Mouse (Mus musculus) MN1 (cell line): ENCODE measurements around the gene Insl5.

Experiments
- DNase-seq: peaks from one replicate; pipeline ENCODE4 v3.0.0-alpha.2; 2016; ENCODE audit warnings: low spot score

The Insl5 gene

DNA sequence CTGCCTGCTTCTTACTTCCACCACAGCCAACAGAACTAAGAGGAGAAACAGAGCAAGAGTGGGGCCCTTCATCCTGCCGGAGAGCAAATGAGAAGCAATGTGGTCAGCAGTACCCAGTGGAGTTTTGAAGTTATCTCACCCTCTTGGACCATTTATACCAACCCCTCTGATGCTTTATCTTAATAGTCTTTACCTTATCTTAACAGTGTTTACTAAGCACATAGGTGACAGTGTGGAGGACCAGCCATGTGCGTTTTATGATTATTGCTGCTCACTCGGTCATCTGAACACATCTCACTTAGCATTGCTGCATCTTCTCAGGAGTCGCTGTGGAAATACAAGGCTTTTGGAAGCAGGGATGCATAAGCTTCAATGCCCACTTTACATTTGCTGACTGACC lies at the start of gene Insl5:
Insl5 (minus strand) TSS at position 222 of the 400 bp plus-strand sequence.
- DNase-seq = no peak

DNA sequence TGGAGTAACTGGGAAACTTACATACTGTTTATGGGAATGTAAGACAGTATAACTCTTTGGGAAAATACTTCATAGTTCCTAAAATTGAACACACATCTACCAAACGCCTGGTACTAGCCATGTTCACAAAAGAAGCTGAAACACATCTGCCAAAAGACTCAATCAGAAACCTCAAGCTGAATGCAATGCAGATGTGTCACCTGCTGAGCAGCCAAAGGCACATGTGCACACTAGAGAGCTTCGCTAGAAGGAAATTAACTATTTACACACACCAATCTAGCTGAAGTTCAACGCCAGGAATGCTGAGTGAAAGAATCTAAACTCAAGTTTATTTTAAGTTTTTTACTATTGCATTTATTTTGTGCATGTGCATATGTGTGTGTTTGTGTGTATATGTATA lies 44.0 kb upstream of the Insl5 start:
- no peak for DNase-seq

DNA sequence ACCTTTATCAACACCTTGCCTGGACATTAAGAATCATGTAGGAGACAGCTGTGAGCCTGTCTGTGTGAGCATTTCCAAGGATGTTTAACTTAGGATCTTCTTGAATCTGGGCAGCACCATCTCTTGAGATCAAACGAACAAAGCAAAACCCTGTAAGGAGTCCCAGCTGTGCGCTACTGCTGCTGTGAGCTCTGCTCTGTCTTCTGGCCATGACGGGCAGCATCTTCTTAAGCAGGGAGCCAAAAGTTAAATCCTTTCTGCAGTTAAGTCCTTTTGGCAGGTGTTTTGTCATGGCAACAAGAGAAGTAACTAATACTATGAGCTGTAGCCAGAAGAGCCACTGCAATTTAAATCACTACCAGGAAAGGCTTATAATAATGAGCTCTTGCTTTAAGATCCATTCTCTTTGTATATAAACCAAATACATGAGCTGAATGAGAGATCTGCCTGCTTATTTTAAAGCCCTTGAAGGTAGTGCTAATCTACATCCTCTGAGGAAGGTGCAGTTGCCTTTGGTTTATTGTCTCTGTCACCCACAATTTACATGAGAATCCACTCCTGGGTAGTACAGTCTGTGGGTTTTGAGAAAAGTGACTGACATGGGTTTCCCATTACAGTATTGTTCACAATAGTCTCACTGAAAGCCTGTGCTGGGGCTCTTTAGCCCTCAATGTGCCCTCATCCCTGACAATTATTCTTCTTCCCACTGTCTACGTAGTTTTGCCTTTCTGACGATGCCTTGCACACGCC lies 41.4 kb upstream of the Insl5 start:
- DNase-seq = no peak

DNA sequence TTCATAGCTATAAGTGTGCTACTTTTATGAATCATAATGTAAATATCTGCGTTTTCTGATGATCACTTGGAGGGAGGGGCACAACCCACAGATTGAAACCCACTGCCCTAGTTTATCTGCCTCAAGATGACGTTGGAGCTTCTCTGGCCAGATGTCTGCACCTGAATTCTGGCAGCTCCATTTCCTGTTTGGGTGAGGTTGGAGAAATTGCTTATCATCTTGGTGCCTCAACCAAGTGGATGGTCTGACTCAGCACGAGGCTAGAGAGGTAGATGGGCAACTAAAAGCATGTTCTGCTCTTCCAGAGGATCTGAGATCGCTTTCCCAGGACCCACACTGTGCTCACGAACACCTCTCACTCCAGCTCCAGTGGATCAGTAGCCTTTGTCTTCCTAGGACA lies 38.3 kb upstream of the Insl5 start:
- DNase-seq = no peak

DNA sequence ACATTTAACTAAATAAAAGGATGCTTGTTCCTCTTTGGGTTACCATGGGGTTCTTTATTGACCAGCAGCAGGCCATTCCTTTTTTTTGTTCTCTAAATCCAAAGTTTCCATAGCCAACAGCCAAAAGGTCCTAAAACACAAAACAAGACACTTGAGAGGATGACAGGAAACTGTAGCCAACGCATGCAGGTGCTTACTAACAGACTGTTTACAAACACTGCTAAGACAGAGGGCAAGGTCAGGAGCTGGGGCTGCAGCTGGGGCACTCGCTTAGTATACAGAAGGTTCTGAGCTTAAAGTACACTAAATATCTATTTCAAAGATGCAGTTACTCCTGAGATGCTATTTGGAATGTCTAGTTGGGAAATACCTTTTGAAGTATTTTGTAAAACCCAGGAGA lies 37.8 kb upstream of the Insl5 start:
- no peak for DNase-seq

DNA sequence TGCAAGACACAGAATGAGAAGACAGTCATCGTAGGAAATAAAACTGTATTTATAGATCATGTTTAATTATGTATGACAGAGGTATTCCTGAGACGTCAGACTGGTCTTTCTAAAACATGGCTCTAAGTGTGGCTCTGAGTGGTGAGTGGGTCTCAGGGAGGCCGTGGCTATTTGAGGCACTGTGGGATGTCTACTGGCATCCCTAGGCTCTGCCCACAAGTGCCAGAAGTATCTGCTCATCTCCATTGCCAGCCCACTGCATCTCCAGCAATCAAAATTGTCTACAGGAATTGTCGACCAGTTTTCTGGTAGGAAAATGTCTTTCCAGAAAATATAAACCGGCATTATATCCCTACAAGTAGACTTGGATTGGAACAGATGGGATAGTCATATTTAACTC lies 30.3 kb upstream of the Insl5 start:
- DNase-seq = no peak

DNA sequence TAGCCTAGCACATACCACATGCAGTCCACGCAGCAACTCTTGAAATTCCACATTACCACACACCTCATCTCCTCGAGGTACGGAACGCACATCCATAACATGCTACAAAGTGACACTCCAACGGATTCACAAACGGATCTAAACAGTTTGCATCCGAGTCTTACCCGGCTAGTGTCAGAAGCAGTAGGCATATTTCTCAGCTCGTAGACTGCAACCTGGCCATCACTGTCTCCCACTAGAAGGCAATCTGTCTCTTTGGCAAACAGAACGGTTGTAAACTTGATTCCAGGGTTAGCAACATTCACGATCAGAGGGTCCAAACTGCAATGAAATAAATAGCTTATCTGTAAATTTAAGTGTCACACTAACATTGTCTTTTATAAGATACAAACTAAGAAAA lies 21.4 kb upstream of the Insl5 start:
- DNase-seq = no peak

DNA sequence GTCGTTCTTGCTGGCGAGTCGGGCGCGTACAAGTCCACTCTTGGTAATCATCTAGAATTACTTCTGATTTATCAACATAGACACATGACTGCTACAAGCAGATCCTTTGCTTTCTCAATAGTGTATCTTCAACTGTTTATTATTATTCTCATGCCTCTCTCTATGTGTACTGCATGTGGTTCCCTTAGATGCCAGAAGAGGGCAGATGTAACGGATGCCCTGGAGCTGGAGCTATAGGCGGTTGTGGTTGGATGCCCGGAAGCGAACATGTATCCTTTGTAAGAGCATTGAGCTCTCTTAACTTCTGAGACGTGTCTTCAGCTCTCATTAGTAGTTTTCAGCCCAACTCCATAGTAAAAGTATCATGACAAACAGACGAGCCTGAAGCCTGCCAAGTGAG lies 16.4 kb upstream of the Insl5 start:
- no peak for DNase-seq

DNA sequence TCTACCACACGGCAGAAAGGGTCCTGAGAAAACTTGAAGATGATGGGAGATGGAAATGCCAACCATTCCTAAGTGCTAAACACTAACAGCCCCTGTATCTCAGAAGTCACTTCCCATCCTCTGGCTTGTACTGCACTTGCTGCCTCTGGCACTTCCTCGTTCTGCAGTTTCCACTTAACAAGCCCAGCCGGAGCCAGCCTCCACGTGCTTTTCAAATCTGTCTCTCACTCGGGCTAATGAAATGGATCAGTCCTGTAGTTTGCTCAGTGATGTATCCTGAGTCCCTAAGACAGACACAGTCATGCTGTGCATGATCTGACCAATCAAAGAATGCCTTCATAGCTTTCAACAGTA lies 13.2 kb upstream of the Insl5 start:
- DNase-seq = no peak

DNA sequence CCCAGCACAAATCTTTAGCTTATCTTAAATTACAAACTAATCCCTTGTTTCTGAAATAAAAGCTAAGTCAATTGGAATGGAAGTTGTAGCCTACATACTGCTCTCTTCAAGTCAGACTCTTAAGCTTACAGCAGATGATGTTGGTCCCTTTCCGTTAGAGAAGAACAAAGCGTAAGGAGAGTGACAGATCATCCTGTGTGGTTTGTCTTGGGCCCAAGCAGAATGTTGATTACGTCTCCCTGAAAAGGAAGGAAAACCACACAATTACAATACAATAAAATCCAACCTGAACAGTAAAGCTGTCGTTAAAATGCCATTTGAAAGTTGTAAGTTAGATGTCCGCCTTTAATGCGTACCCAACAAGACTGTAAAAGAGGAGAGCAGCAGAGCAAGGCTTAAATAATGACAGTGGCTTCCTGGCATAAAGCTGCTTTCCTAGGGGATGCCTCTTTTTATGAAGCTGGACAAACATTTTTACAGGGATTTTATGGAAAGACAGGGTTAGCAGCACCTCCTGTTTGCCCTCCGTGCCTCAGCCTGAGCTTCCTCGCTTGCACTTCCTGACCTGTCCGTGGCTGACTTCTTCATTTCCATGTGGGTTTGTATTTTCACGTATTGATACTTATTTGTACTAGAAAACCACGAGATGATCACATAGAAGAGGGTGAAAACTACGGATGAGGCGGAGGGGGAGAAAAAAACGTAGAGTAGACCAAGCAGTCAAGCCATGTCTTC lies 12.6 kb upstream of the Insl5 start:
- DNase-seq = no peak

DNA sequence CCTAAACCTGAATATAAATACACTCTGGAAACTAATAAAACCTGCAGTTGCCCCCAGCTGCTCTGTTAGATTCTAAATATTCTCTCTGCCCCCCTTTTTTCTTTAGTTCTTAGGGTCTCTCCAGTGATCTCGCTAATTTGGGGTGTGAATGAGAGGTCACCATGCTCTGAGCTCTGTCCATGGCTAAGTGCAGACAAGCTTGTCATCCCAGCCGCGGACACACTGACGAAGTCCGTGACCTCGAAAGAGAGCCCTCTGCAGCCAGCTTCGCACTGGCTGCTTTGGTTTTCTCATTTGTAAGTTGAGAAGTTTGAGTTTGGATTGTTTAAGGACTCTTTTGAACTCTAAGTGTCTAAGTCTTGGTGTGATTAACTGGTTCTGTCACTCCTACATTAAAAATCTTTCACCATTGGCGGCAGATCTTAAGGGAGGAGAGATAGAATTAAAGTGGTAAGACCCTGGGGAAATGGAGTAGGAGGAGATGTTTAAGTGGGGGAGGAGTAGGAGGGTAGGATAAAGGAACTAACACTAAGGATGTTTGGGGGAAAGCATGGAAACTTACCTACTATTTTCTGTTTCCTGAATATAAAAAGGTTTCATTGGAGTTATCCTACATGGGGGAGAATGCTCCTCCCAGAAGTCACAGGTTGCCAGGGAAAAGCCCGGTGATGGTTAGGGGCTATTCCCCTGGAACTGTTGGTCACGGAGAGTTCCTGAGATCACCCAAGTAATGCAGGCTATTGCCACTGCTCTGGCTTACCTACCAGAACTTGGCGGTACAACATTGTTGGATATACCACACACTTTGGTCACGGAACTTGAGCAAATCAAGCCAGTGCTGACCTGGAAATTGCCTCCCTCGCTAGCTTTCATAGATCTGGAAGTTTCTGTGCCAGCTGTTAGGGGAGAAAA lies 1.8 kb upstream of the Insl5 start:
- DNase-seq = no peak

DNA sequence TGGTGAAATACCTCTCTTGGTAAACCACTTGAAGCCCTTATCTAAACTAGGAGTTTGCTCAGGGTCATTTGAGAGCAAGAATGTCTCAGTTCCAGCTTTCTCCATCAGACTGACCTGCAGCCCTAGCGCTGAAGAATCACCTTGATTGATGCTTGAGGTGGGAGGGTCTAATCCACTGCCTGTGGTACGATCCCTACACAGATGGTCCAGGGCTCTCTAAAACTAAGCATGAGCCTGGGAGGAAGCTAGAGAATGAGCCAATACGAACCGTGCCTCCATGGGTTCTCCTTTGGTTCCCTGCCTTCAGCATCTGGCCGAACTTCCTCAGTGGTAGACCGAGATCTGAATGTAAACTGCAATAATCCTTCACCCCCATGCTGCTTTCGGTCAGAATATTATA lies 1.1 kb upstream of the Insl5 start:
- DNase-seq = no peak

DNA sequence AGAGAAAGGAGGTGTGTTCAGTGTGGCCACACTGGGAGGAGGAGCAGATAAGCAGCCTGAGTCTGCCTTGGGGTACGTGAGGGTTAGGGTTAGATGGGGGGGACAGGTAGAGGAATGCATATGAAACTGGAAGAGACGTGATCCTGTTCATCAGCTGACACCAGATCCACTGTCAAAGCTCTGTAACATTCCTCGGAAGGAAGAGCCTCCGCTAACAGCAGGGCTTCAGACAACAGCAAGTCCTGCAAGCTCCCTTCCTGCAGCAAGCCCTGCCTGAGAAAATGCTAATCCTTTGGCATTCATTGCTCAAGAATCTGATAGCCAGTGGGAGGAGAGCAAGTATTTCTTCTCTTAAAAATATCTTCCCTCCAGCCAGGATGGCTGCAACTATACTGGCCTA lies 13.2 kb downstream of the Insl5 start:
- no peak for DNase-seq

DNA sequence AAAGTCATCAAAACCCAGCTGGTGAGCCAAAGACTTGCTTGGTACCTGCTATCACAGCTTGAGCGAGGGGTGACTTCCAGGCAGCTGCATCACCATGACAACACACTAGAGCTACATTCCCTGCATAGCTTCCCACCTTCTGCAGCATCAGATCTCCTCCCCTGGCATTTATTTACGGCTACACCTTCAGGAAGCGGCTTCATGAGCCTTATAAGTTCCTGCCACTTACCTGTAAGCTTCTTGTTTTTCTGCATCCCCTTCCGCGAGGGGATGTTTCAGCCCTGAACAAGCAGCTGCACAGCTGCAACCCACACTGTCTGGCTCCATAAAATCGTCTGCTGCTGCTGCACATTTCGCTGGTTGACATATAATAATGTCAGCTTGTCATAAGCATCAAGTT lies 14.8 kb downstream of the Insl5 start:
- no peak for DNase-seq

DNA sequence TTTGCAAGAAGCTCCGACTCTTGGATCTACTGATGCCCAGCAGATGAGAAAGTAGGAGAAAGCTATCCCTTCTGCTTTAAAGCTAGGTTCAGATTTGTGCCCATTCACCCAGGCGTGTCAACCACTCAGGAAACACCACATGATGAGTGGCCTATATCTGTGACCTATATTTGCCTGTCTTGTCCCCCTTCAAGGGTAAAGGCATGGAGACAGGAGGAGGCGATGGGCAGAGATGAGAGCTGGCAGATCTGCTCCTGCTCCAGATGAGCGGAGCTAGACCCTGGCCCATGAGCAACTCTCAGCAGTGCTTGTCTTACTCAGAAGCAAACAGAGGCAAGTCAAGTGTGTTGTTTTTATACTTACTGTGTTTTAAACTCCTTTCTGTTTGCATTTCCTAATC lies 15.9 kb downstream of the Insl5 start:
- DNase-seq = no peak

DNA sequence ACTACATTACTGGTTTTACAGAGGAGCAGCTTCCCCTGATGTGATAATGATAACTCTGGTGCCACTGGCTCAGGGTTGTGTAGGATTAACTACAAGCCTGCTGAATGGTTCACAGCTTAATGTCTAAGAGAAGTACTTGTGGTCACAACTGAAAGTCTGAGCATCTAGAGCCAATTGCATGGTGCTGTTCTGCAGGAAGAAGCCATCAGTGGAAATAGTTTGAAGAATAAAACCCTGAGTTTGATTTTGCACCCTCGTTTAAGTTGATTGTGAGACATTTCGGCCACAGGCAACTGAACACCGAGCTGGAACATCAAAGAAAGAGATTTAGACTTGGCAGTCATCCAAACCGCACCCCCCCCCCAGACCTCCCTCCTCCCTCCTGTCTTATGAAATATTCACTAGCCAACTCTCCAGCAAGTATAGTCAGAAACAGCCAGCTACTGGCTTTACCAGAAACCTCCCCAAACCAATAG lies 19.7 kb downstream of the Insl5 start:
- DNase-seq = peak; percentile 30

DNA sequence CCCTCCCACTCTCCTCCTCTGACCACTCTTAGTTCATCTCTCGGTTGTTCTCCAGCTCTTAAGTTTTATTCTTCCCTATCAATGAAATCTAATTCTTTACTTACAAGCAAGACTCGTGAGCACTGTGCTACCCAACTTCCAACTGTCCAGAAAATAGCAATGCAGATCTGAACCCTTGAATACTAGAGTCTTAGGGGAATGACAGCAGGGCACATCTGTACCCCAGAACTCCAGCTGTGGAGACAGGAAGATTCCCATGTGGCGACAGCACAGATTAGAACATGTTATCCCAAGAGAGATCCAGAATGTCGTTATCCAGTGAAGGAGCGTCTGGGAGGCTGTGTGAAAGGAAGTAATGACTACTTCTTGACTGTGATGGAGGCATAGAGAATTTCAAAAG lies 20.4 kb downstream of the Insl5 start:
- DNase-seq = no peak

DNA sequence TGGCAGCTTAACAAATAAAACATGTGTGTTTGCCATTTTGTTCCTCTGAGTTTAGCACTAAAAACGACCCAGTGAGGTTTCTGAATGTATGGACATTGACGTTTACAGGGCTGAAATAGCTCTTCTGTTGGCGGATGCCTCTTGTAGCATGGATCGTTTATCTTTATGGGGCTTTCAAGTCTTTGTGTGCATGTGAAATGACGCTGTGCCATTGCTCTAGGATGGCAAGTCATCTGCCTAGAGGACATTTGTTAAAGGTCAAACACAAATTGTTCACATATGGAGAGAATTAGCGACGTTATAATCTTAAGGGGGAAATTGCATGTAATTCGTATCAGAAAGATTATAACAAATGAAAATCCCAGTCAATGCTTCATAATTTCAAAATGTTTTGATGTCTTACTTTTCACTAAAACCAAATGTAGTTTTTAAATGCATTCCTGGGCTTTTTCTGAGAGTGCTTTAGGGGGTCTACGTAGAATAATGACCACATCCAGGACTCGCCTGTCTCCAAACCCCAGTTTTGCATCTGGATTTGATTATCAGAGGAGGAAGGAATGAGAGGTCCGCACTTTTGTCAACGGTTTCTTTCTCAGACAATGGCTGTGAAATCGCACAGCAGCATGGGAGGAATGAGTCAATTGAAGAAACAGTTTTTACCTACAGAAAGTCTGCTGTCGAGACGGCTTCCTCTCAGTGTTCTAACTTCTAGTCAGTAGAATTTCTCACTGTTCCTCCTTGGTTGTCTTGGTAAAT lies 21.3 kb downstream of the Insl5 start:
- DNase-seq = no peak

DNA sequence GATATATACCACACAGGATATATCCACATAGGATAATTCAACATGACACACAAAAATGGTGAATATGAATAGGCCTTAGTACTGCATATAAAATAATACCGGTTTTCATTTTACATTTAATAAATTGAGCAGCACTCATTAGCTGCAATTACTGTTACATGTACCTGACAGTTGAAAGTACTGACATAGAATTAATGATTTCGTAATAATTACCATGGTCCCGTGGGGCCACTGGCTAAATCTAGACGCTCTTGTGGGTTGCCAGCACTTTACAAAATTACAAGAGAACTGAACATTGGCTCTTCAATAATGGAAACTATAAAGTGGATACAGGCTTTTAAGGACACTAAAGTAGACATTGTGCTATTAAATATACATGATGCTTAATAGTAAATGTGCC lies 22.0 kb downstream of the Insl5 start:
- no peak for DNase-seq

DNA sequence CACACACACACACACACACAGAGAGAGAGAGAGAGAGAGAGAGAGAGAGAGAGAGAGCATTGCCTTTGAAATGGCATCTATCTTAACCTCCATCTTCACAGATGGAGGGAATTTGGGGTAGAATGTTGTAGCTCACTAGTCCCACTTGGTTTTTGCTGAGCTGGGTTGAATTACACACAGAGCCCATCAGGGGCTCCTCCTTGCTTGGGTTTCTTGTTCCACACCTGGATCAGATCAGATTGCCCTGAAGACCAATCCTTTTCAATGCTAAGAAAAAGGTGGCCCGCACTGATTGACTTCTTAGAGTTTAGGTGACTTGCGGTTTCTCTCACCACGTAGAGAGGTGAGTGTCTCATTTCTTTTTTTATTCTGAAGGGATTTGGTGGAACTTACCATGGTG lies 35.0 kb downstream of the Insl5 start:
- DNase-seq = no peak

DNA sequence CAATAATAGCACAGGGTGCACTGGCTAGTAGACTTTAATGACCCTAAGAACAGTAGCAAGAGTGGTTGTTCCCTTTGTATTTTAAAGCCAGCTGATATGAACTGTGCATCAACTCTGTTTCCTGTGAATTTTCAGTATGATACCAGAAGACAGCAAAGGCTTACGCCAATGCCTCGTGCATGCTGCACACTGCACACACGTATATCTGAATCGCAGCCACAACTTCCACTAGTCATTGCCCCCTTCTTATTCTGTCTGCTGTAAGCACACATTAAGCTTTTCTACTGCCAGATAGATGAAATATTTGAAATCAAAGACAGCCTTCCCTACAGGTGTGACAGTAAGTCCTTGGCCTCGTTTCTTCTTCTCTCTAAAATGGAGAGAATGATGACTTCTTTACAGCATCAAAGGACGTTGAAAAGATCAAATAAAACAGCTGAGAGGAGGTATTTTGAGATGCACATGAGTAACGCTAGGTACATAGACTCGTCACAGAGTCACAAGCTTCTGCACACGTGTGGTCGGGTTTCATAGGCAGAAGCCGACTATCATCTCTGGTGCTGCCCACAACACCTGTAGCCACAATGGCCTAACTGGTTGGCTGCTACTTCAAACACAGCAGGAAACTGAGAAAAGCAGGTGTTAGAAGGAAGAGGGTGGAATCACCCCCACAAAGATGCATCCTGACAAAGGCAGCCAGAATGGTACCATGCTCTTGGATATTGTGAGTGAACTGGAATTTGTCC lies 35.9 kb downstream of the Insl5 start:
- no peak for DNase-seq
